Comparison of ENCODE assay signal across 25 mouse cellular contexts in the genomic region with DNA sequence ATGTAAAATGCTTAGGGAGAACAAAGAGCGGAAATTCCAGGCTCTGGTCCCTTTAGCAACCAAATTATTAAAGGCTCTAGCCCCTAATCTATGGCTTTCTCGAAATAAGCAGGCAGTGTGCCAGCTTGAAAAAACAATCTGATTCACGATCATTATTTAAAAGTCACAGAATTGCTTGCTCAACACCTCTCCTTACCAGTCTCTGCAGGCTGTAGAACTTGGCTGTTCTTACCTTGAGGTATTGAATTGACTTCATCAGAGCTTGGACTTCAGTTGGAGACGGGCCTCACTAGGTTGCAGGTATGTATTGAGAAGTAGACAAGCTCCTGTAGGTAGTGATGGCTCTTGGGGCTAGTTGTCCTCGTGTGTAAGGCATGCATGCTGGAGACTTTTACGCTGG. TPM values are rescaled to one million over a fixed set of nuclear protein-coding genes. Genes with fewer than 3 reads are reported as not detected.
"Had no signal": no experiment of that assay in that cellular context is flagged by ENCODE, and none has a peak within 500 bp of the region (broad histone marks: within the 10 kb centered on the region; RNA-seq: fewer than 3 reads in every experiment).

A gene (plus strand): TSS at position 185 of the 400 bp plus-strand sequence.

- H3K36me3 ChIP-seq: liver, embryonic 15.5 days; midbrain, embryonic 15.5 days; neural tube, embryonic 12.5 days; neural tube, embryonic 15.5 days had no signal

- H3K27ac ChIP-seq: kidney, postnatal 0 days; layer of hippocampus, adult 2 months; liver, embryonic 15.5 days; midbrain, embryonic 15.5 days; neural tube, embryonic 12.5 days; neural tube, embryonic 15.5 days had no signal

- H3K4me2 ChIP-seq: liver, embryonic 11.5 days; liver, embryonic 15.5 days; midbrain, embryonic 11.5 days; midbrain, embryonic 15.5 days; neural tube, embryonic 12.5 days; neural tube, embryonic 15.5 days had no signal

- H3K4me1 ChIP-seq: liver, embryonic 15.5 days; midbrain, embryonic 15.5 days; neural tube, embryonic 12.5 days; neural tube, embryonic 15.5 days had no signal

- ATAC-seq: intestine, postnatal 0 days; midbrain, embryonic 15.5 days had no signal

- H3K9ac ChIP-seq: liver, embryonic 15.5 days; midbrain, embryonic 15.5 days; neural tube, embryonic 12.5 days; neural tube, embryonic 15.5 days had no signal

- H3K27me3 ChIP-seq: liver, embryonic 15.5 days; megakaryocyte, embryonic 14.5 days; midbrain, embryonic 15.5 days; neural tube, embryonic 12.5 days; neural tube, embryonic 15.5 days had no signal

- DNase-seq: kidney, adult 2 months; kidney, postnatal 25 days; layer of hippocampus, adult 9-11 months; lung, adult 18-20 months; right cerebral cortex, adult 18-20 months; right cerebral cortex, postnatal 14 days; right cerebral cortex, postnatal 4 days; thymus, adult 18-20 months; thymus, postnatal 36 days had no signal

- H3K4me3 ChIP-seq: layer of hippocampus, adult 2 months; liver, embryonic 15.5 days; megakaryocyte, embryonic 14.5 days; midbrain, embryonic 15.5 days; neural tube, embryonic 12.5 days; neural tube, embryonic 15.5 days had no signal

- H3K9me3 ChIP-seq: liver, embryonic 15.5 days; megakaryocyte, embryonic 14.5 days; midbrain, embryonic 15.5 days; neural tube, embryonic 12.5 days; neural tube, embryonic 15.5 days had no signal

RNA-seq across cellular contexts. Expression of the gene that starts here (rescaled TPM):
- total RNA-seq: layer of hippocampus, adult 2 months; left cerebral cortex, adult 18-20 months; left cerebral cortex, postnatal 25 days had no signal
- polyA plus RNA-seq: intestine, postnatal 0 days; kidney, embryonic 14.5 days; large intestine, adult 2 months; limb, embryonic 11.5 days; liver, embryonic 11.5 days; liver, embryonic 15.5 days; midbrain, embryonic 11.5 days; midbrain, embryonic 15.5 days; neural tube, embryonic 12.5 days; testis, adult 2 months had no signal
